In genomic region chr10:14474541-14475305, GRCm38 (mm10) we compare ENCODE assay signal across 14 mouse cellular contexts.
DNase-seq lines count a peak whose midpoint lies in the region.
"Had no signal": no experiment of that assay in that cellular context is flagged by ENCODE, and none has a peak within 500 bp of the region (broad histone marks: within the 10 kb centered on the region; RNA-seq: fewer than 3 reads in every experiment).

No protein-coding gene starts in this region.

- peak; percentile 53 for DNase-seq in heart, adult 8-10 months (ENCODE audit: low spot score)
- no peak for DNase-seq in heart, postnatal 14 days
- DNase-seq in spleen, postnatal 36 days (ENCODE audit: low spot score in 2 of 2), result peak; percentile 2 to 8
- DNase-seq in spleen, postnatal 4 days (ENCODE audit: low spot score in 2 of 2), result no peak
- peak; percentile 70 for DNase-seq in lung, postnatal 36 days
- DNase-seq in splenic B cell, adult 2 months (ENCODE audit: low read depth, low spot score), result peak; percentile 0
- no peak for DNase-seq in cerebellum, postnatal 36 days
- DNase-seq in embryo, embryonic 9.5 days (ENCODE audit: extremely low spot score), result no peak
- DNase-seq: cerebellum, postnatal 14 days; right cerebral cortex, postnatal 14 days had no signal

- H3K36me3 ChIP-seq in splenic B cell, adult 2 months (ENCODE audit: control insufficient read depth, insufficient read depth, low read length, poor library complexity, severe bottlenecking), result no peaks in the 10 kb centered on the region
- H3K36me3 ChIP-seq: hindbrain, embryonic 12.5 days; liver, embryonic 12.5 days; midbrain, embryonic 10.5 days; stomach, embryonic 15.5 days had no signal

- H3K27me3 ChIP-seq in splenic B cell, adult 2 months (ENCODE audit: control insufficient read depth, insufficient read depth, low read length, poor library complexity, severe bottlenecking), result no peaks in the 10 kb centered on the region
- H3K27me3 ChIP-seq: hindbrain, embryonic 12.5 days; liver, embryonic 12.5 days; stomach, embryonic 15.5 days had no signal

- intact Hi-C loops in heart, postnatal 14 days (cut with DNase I), result no loop called here

Comparison
In these comparisons a context has a peak if more than half of its experiments do, and no peak if none do; other contexts are left out.
1. DNase-seq: peak in heart, adult 8-10 months (single experiment), spleen, postnatal 36 days (2 of 2), lung, postnatal 36 days (single experiment) and splenic B cell, adult 2 months (single experiment); none in heart, postnatal 14 days (0 of 2), spleen, postnatal 4 days (0 of 2), cerebellum, postnatal 36 days (0 of 2) and embryo, embryonic 9.5 days (single experiment).